Mouse (Mus musculus) intestine, embryonic 14.5 days (tissue): ENCODE measurements at regions not wholly inside any gene's neighbourhood (a gene's known extent, or its start where the extent isn't known, plus 50 kb on each side); places are given as distances from the start of the nearest gene placed in this dataset.

Source experiments
- ATAC-seq: fragments of 200-750 bp; cut with Nextera tagmentation; replicated peaks from 2 replicates; pipeline ENCODE4 v1.8.0; 2017; ENCODE audit warnings: low read depth, moderate number of reproducible peaks, moderate TSS enrichment, moderate library complexity; ENCODE audit not compliant: low FRiP score, low TSS enrichment
- DNase-seq: peaks from one replicate; pipeline ENCODE4 v3.0.0-alpha.2; 2018; ENCODE audit warnings: low spot score
- H3K27ac ChIP-seq: fragments of 300-500 bp; sonication (generic); 2 replicates; pipeline ENCODE4 v1.5.1; 2014; ENCODE audit warnings: low read depth, mild to moderate bottlenecking, control low read depth
- H3K27me3 ChIP-seq: fragments of 300-500 bp; sonication (generic); replicated peaks from 2 replicates; pipeline ENCODE4 v1.6.1; 2014; ENCODE audit warnings: low read length, control low read depth; ENCODE audit not compliant: control insufficient read depth, insufficient read depth
- H3K36me3 ChIP-seq: fragments of 300-500 bp; sonication (generic); 2 replicates; pipeline ENCODE4 v1.6.1; 2014; ENCODE audit warnings: low read length, control low read depth; ENCODE audit not compliant: control insufficient read depth, insufficient read depth
- H3K4me1 ChIP-seq: fragments of 300-500 bp; sonication (generic); replicated peaks from 2 replicates; pipeline ENCODE4 v1.6.1; 2014; ENCODE audit warnings: low read length, control low read depth, mixed read lengths; ENCODE audit not compliant: control insufficient read depth, insufficient read depth
- H3K4me2 ChIP-seq: fragments of 300-500 bp; sonication (generic); 2 replicates; pipeline ENCODE4 v1.6.1; 2014; ENCODE audit warnings: low read length
- H3K4me3 ChIP-seq: fragments of 300-500 bp; sonication (generic); 2 replicates; pipeline ENCODE4 v1.5.1; 2014; ENCODE audit warnings: low read depth, low read length, control low read depth, mixed read lengths
- H3K9ac ChIP-seq: fragments of 300-500 bp; sonication (generic); 2 replicates; pipeline ENCODE4 v1.6.1; 2014; ENCODE audit warnings: mild to moderate bottlenecking, low read length
- H3K9me3 ChIP-seq: fragments of 300-500 bp; sonication (generic); 2 replicates; pipeline ENCODE4 v1.6.1; 2016; ENCODE audit warnings: low read length, control low read depth; ENCODE audit not compliant: control insufficient read depth
- WGBS: fragments of 180-500 bp; shearing (Covaris S2); extraction: QIAGEN DNeasy Blood & Tissue Kit; methylation state at CpG from one replicate; pipeline ENCODE4 v1.1.7; 2014; 5-methylcytosine and 5-hydroxymethylcytosine counted together

DNA sequence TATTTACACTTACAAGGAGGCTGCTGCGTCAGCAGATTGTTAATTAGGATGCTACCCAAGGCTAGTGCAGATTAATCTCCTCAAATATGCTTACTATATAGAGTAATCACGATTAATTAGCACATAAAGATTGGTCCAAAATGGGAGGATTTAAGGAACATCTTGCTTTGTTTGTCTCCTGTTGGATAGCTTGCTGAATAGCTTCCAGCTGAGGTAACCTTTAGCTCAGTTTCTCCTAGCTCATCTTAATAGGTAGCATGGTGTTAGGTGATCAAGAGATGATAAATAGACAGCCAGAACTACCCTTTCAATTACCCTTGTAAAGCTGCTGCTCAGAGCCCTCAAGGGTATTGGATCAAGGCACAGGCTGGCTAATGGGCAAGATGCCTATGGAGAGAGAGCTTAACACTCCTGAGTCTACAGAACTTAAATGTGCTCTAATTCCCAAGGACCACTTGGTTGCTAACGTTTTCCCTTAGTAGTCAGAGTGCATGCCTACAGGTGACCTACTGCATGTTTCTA lies 240.4 kb downstream of the Stim2 start:
- Histone ChIP-seq H3K27ac (no peak overlapping the region), H3K4me3 (no peak overlapping the region), H3K27me3 (no peaks in the 10 kb centered on the region), H3K4me1 (peaks cover 4% of the 10 kb centered on the region; the same call in 1 of the 2 replicates), H3K9me3 (no peaks in the 10 kb centered on the region), H3K36me3 (no peaks in the 10 kb centered on the region), H3K9ac (no peak overlapping the region), H3K4me2 (no peak overlapping the region)
- DNase-seq (no peak), ATAC-seq (no peak)
- WGBS, result 78% methylated on average over 3 of the region's 3 CpGs

DNA sequence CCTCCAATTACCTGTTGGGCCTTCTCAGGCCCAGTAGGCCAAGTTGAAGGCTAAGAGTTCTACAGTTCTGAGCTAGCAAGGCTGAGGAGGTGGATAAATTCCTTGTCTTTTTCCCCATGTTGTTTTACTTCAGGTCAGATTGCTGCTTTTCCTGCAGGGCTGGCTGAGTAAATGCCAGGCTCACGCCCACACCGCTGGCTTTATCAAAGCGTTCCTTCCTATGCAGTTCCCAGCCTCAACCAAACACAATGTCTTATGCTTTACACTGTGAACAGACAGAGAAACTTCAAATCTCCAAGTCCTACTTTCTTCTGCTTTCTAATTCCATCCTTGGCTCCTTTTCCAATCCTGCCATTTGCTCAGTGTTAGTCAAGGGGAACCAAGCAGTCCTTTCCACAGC lies 241.3 kb downstream of the Stim2 start:
- no peak overlapping the region for H3K9ac ChIP-seq
- H3K27me3 ChIP-seq, result no peaks in the 10 kb centered on the region
- no peak overlapping the region for H3K27ac ChIP-seq
- H3K4me1 ChIP-seq, result peaks cover 4% of the 10 kb centered on the region; the same call in 1 of the 2 replicates
- no peaks in the 10 kb centered on the region for H3K9me3 ChIP-seq
- H3K4me2 ChIP-seq, result no peak overlapping the region
- no peak overlapping the region for H3K4me3 ChIP-seq
- no peaks in the 10 kb centered on the region for H3K36me3 ChIP-seq
- 87% methylated on average over 3 of the region's 3 CpGs for WGBS
- DNase-seq (no peak), ATAC-seq (no peak)

DNA sequence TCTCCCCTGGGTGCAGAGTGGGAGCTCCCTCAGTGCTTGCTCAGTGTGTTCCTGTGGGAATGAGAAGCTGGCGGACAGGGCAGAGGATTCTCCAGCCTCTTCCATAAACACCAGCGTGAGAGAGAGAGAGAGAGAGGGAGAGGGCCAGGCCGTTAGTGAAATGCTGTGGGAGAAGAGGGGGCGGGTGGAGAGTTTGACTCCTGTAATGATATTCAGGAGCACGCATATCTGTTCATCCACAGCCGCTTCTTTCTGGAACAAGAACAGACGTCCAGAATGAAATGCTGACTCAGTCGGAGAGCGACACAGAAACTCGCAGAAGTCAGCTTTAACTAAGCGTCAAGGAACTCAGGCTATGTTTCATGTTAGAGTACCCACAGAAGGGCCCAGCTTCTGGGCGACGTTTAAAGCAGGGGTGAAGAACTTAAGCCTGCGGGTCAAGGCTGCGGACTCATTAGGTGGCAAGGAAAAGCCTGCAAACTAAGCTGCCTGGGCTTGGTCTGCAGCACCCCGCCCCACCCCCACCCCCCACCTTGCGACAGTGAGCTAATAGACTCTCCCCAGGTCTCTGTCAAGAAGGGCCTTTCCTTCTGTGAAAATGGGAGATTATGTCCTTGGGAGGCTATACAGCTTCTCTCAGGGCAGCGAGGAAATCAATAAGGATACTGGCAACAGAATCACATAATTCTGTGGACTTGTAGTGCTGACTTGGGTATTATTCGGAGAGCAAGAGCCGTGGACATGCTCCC lies 243.0 kb downstream of the Stim2 start:
- peaks cover 4% of the 10 kb centered on the region; the same call in 1 of the 2 replicates for H3K4me1 ChIP-seq
- no peak overlapping the region for H3K4me3 ChIP-seq
- no peak overlapping the region for H3K9ac ChIP-seq
- no peaks in the 10 kb centered on the region for H3K9me3 ChIP-seq
- H3K4me2 ChIP-seq, result peak overlapping the region; percentile 22
- no peaks in the 10 kb centered on the region for H3K27me3 ChIP-seq
- DNase-seq (no peak), ATAC-seq (no peak)
- H3K27ac ChIP-seq, result no peak overlapping the region
- H3K36me3 ChIP-seq, result no peaks in the 10 kb centered on the region
- 21% methylated on average over 20 of the region's 20 CpGs for WGBS

DNA sequence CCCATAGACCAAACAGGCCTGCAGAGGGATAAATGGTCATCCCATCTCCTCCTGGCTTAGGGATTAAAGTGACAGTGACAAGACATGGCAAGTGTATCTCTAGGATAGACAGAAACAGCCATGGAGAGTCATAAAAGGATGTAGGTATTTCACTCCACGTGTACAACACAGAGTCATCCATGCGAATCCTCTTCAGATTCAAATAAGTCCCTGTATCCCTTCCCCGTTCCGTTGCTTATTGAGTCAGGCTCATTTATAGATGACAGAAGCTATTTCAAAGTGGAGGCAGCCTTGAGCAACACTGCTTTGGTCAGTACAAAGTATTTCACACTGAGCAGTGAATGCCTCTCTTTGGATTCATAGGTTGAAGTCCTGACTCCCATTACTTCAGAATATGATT lies 243.8 kb downstream of the Stim2 start:
- Histone ChIP-seq H3K27ac (no peak overlapping the region), H3K9me3 (no peaks in the 10 kb centered on the region), H3K27me3 (no peaks in the 10 kb centered on the region), H3K4me1 (peaks cover 4% of the 10 kb centered on the region; the same call in 1 of the 2 replicates), H3K4me2 (no peak overlapping the region), H3K36me3 (no peaks in the 10 kb centered on the region), H3K9ac (no peak overlapping the region), H3K4me3 (no peak overlapping the region)
- no peak for ATAC-seq
- WGBS, result 87% methylated on average over 4 of the region's 4 CpGs
- no peak for DNase-seq

DNA sequence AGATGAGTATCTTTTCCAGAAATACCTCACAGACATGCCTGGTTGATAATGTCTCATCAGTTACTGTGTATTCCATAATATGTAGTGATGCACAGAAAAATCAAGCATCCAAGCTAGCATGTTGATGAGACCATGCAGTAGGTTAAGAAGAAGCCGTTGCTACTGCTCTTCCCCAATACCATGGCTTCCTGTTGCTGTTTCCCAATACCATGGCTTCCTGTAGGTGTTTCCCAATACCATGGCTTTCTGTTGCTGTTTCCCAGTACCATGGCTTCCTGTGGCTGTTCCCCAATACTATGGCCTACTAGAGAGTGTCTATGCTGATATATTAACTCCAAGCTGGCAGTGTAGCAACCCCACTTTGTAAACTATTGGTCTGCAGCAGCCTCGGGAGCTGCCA lies 253.7 kb downstream of the Stim2 start:
- Histone ChIP-seq H3K4me3 (no peak overlapping the region), H3K4me2 (no peak overlapping the region), H3K9me3 (no peaks in the 10 kb centered on the region), H3K27me3 (no peaks in the 10 kb centered on the region), H3K36me3 (no peaks in the 10 kb centered on the region), H3K4me1 (no peaks in the 10 kb centered on the region), H3K27ac (no peak overlapping the region), H3K9ac (no peak overlapping the region)
- DNase-seq (no peak), ATAC-seq (no peak)
- 77% methylated on average over 2 of the region's 2 CpGs for WGBS

DNA sequence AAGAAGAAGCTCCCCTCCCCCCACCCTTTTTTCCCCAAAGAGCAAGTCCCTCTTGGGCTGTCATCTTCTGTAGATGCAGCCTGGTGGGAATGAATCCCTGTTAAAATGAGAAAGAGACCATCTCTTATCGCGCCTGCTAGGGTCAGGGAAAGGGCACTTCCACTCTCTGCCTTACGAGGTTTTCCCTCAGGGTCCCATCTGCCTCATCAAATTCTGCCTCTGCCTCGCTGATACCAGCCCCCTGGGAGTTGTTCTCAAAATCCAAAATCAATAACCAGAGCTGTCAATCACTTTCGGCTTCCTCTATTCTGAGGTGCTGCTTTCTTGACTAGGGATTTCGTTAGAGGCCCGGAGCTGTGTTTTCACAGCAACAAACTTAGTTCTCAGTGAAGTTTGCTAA lies 255.7 kb downstream of the Stim2 start:
- H3K9me3 ChIP-seq, result no peaks in the 10 kb centered on the region
- 66% methylated on average over 7 of the region's 7 CpGs for WGBS
- ATAC-seq, result no peak
- no peak overlapping the region for H3K4me2 ChIP-seq
- no peak overlapping the region for H3K27ac ChIP-seq
- no peak overlapping the region for H3K9ac ChIP-seq
- no peaks in the 10 kb centered on the region for H3K36me3 ChIP-seq
- no peaks in the 10 kb centered on the region for H3K4me1 ChIP-seq
- no peak for DNase-seq
- H3K27me3 ChIP-seq, result no peaks in the 10 kb centered on the region
- H3K4me3 ChIP-seq, result no peak overlapping the region

DNA sequence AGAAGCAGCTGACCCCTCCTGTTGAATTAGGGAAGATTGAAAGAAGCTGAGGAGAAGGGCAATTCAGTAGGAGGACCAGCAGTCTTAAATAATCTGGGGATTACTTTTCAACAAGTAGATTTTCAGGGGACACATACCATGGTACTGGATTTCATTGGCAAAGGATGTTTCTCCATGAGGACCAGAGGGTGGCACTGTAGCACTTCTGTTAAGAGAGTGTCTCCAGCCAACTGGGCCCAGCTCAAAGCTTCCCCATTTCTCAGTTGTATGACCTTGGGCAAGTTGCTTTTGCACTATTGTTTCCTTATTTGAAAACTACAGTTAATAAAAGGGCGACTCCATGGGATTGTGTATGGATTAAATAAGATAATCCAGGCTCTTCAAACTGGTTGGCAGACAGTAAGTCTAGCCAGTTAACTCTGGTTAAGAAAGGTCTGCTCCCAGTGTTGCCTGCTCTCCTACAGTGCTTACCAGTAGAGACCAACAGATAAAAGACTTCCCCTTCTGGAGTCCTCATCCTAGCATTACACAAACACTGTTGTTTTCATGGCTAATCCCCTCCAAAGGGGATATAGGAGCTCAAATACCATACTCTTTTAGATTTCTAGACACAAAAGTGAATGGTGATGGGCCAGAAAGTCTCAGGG lies 259.9 kb downstream of the Stim2 start:
- H3K4me2 ChIP-seq, result no peak overlapping the region
- H3K9me3 ChIP-seq, result no peaks in the 10 kb centered on the region
- ATAC-seq (no peak), DNase-seq (no peak)
- no peak overlapping the region for H3K9ac ChIP-seq
- H3K36me3 ChIP-seq, result no peaks in the 10 kb centered on the region
- no peaks in the 10 kb centered on the region for H3K27me3 ChIP-seq
- H3K4me1 ChIP-seq, result no peaks in the 10 kb centered on the region
- H3K27ac ChIP-seq, result no peak overlapping the region
- H3K4me3 ChIP-seq, result no peak overlapping the region
- 9% methylated on average over 1 of the region's 1 CpGs for WGBS

DNA sequence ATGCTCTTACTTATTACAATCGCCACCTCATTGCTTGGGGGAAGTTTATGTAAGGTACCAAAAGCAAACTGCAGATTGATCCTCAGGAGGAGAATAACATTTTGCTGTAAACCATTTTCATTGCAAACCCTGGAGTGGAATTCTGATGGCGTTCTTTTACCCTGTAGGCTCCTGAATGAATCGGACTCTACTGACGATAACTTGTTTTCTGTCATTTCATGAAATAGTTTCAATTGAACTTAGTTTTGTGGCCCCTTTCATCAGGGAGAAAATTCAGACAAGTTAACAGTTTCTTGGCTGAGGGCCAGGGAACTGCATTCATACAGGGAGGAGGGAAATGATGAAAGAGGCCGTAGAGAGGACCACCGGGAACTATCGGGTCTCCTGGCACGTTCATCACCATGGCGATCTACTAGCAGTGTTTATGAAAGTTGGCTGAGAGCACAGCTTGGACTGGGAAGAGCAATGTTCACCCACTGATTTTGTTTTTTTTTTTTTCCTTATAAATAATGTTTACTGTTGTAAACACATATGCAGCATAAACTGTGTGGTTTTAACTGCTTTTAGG lies 266.7 kb downstream of the Stim2 start:
- no peaks in the 10 kb centered on the region for H3K36me3 ChIP-seq
- no peak overlapping the region for H3K27ac ChIP-seq
- H3K9me3 ChIP-seq, result no peaks in the 10 kb centered on the region
- ATAC-seq, result no peak
- WGBS, result 25% methylated on average over 9 of the region's 9 CpGs
- no peak overlapping the region for H3K9ac ChIP-seq
- no peak overlapping the region for H3K4me3 ChIP-seq
- no peaks in the 10 kb centered on the region for H3K4me1 ChIP-seq
- H3K27me3 ChIP-seq, result no peaks in the 10 kb centered on the region
- DNase-seq, result no peak
- peak overlapping the region; percentile 14; the same call in 1 of the 2 replicates for H3K4me2 ChIP-seq
